Mouse (Mus musculus) cortical plate, adult 2 months (tissue): ENCODE measurements around the gene Coro1b.
"Not testable (repeated sequence)": the region's sequence is repeated elsewhere in the genome, so short reads cannot be mapped to it uniquely, and the experiment has no call there.

Experiments used
- CTCF ChIP-seq: fragments of 200-500 bp; IDR thresholded peaks from 2 replicates; pipeline ENCODE4 v1.5.1; 2011; ENCODE audit warnings: mild to moderate bottlenecking, control low read depth, low read length; ENCODE audit not compliant: insufficient read depth; ENCODE audit errors: extremely low read depth
- POLR2A ChIP-seq: fragments of 200-500 bp; IDR thresholded peaks from 2 replicates; pipeline ENCODE4 v1.6.1; 2011; ENCODE audit warnings: mild to moderate bottlenecking, low read length, control low read depth; ENCODE audit not compliant: insufficient read depth; ENCODE audit errors: extremely low read depth

- TF ChIP-seq POLR2A = not testable (repeated sequence)
- 0 out of 2 replicates have a peak, but pooled peaks have one; percentile 19 for TF ChIP-seq CTCF
These were observed 12.5 kb upstream of the Coro1b start for GRCm38 (mm10) chr19:4135963-4136345.
